Mouse (Mus musculus) heart, postnatal 36 days (tissue): ENCODE measurements around the gene Catsper2. TPM values are rescaled to one million over a fixed set of nuclear protein-coding genes. Genes with fewer than 3 reads are reported as not detected.

Experiments
- DNase-seq, 2 experiments: peaks; one replicate each; pipeline ENCODE4 v3.0.0; 2021 to 2022
- intact Hi-C: fragments of 180-260 bp; cut with DNase I; formaldehyde crosslinking; loops from one replicate; pipeline ENCODE4 v1.15.1; 2025
- total RNA-seq, 2 experiments: library from RNA; stranded (reverse); gene quantifications; 2 replicates each; pipeline ENCODE4 v1.2.3; 2021

Catsper2 gene
- 1 to 10 TPM; 3.9 to 4.4 TPM for total RNA-seq

GRCm38 (mm10) chr2:121413387-121414042 is at the start of gene Catsper2, which contains the start of gene Pdia3:
TSS of gene Catsper2 (minus strand) at chr2:121413792.
TSS of gene Pdia3 (plus strand) at chr2:121413775.
- intact Hi-C loops, result loop anchor here (5.0 kb wide), 1 partner anchor 34 kb away; the partner anchor contains the start of gene Serf2
- DNase-seq, result peak; percentile 95 to 98

- intact Hi-C loops, result no loop called here
- DNase-seq, result no peak
Measured at GRCm38 (mm10) chr2:121460071-121460470, 46.5 kb upstream of the Catsper2 start.

GRCm38 (mm10) chr2:121456692-121457642 is 43.4 kb upstream of the Catsper2 start, which contains the start of gene Serinc4:
TSS of gene Serinc4 (minus strand) at chr2:121456781.
- intact Hi-C loops, result no loop called here
- peak; percentile 77 to 83 for DNase-seq

GRCm38 (mm10) chr2:121455534-121455933 is 41.9 kb upstream of the Catsper2 start:
- no peak for DNase-seq
- intact Hi-C loops, result no loop called here

GRCm38 (mm10) chr2:121453917-121454316 is 40.3 kb upstream of the Catsper2 start:
- DNase-seq, result no peak
- intact Hi-C loops, result no loop called here

- DNase-seq, result no peak
- intact Hi-C loops, result no loop called here
Measured at GRCm38 (mm10) chr2:121452990-121453389, 39.4 kb upstream of the Catsper2 start, which contains the start of gene Hypk. TSS of gene Hypk (plus strand) at chr2:121453290.

- intact Hi-C loops, result no loop called here
- DNase-seq, result no peak
Measured at GRCm38 (mm10) chr2:121452361-121452760, 38.8 kb upstream of the Catsper2 start.

GRCm38 (mm10) chr2:121450093-121450492 is 36.5 kb upstream of the Catsper2 start:
- peak; percentile 20 to 49 for DNase-seq
- intact Hi-C loops, result no loop called here

- intact Hi-C loops, result loop anchor here (5.0 kb wide), 1 partner anchor 37 kb away; the partner anchor contains the start of genes Catsper2 and Pdia3
- peak in 1 of 2 experiments; percentile 45 for DNase-seq
Measured at GRCm38 (mm10) chr2:121449545-121450011, 36.0 kb upstream of the Catsper2 start.

- intact Hi-C loops, result loop anchor here (5.0 kb wide), 1 partner anchor 37 kb away; the partner anchor contains the start of genes Catsper2 and Pdia3
- peak; percentile 99 for DNase-seq
Measured at GRCm38 (mm10) chr2:121448739-121449535, 35.3 kb upstream of the Catsper2 start, which contains the start of gene Serf2. TSS of gene Serf2 (plus strand) at chr2:121449195.

- peak; percentile 41 to 59 for DNase-seq
- intact Hi-C loops, result loop anchor here (5.0 kb wide), 1 partner anchor 36 kb away; the partner anchor contains the start of genes Catsper2 and Pdia3
Measured at GRCm38 (mm10) chr2:121448136-121448535, 34.5 kb upstream of the Catsper2 start.

GRCm38 (mm10) chr2:121447006-121447405 is 33.4 kb upstream of the Catsper2 start:
- intact Hi-C loops, result loop anchor here (5.0 kb wide), 1 partner anchor 35 kb away; the partner anchor contains the start of genes Catsper2 and Pdia3
- no peak for DNase-seq

GRCm38 (mm10) chr2:121446506-121446905 is 32.9 kb upstream of the Catsper2 start:
- DNase-seq, result no peak
- intact Hi-C loops, result loop anchor here (5.0 kb wide), 1 partner anchor 34 kb away; the partner anchor contains the start of genes Catsper2 and Pdia3

- DNase-seq, result no peak
- intact Hi-C loops, result loop anchor here (5.0 kb wide), 1 partner anchor 33 kb away; the partner anchor contains the start of genes Catsper2 and Pdia3
Measured at GRCm38 (mm10) chr2:121445117-121445516, 31.5 kb upstream of the Catsper2 start.

GRCm38 (mm10) chr2:121444178-121444577 is 30.6 kb upstream of the Catsper2 start, which contains the start of gene Ell3:
TSS of gene Ell3 (minus strand) at chr2:121444278.
- intact Hi-C loops, result no loop called here
- no peak for DNase-seq

GRCm38 (mm10) chr2:121443068-121443349 is 29.4 kb upstream of the Catsper2 start:
- intact Hi-C loops, result no loop called here

GRCm38 (mm10) chr2:121442259-121443067 is 28.9 kb upstream of the Catsper2 start:
- intact Hi-C loops, result no loop called here
- peak; percentile 69 to 74 for DNase-seq

More at GRCm38 (mm10) chr2:121443068-121443349, 29.4 kb upstream of the Catsper2 start:
- DNase-seq, result no peak

GRCm38 (mm10) chr2:121441800-121442199 is 28.2 kb upstream of the Catsper2 start:
- no peak for DNase-seq
- intact Hi-C loops, result no loop called here
